Mouse (Mus musculus) liver, embryonic 11.5 days (tissue): ENCODE results near the gene Hnrnpul1. TPM values are rescaled to one million over a fixed set of nuclear protein-coding genes. Genes with fewer than 3 reads are reported as not detected.

Source experiments
- ATAC-seq: fragments of 200-750 bp; cut with Nextera tagmentation; replicated peaks from 2 replicates; pipeline ENCODE4 v1.8.0; 2017; ENCODE audit warnings: moderate number of reproducible peaks, mild to moderate bottlenecking, moderate TSS enrichment, moderate library complexity; ENCODE audit not compliant: low FRiP score
- DNase-seq: peaks from one replicate; pipeline ENCODE4 v3.0.0-alpha.2; 2017; ENCODE audit warnings: low spot score
- H3K27ac ChIP-seq: fragments of 300-500 bp; sonication (generic); 2 replicates; pipeline ENCODE4 v1.5.1; 2014; ENCODE audit warnings: mild to moderate bottlenecking, low read depth, low read length, control low read depth
- H3K27me3 ChIP-seq: fragments of 300-500 bp; sonication (generic); replicated peaks from 2 replicates; pipeline ENCODE4 v1.6.1; 2014; ENCODE audit warnings: low read length, mixed read lengths; ENCODE audit not compliant: control insufficient read depth, insufficient read depth
- H3K36me3 ChIP-seq: fragments of 300-500 bp; sonication (generic); 2 replicates; pipeline ENCODE4 v1.6.1; 2014; ENCODE audit warnings: mild to moderate bottlenecking, low read length, moderate library complexity, mixed read lengths; ENCODE audit not compliant: control insufficient read depth, insufficient read depth
- H3K4me1 ChIP-seq: fragments of 300-500 bp; sonication (generic); replicated peaks from 2 replicates; pipeline ENCODE4 v1.6.1; 2014; ENCODE audit warnings: low read length, mixed read lengths; ENCODE audit not compliant: control insufficient read depth, insufficient read depth
- H3K4me2 ChIP-seq: fragments of 300-500 bp; sonication (generic); 2 replicates; pipeline ENCODE4 v1.6.1; 2014; ENCODE audit warnings: mild to moderate bottlenecking, control low read depth, moderate library complexity
- H3K4me3 ChIP-seq: fragments of 300-500 bp; sonication (generic); 2 replicates; pipeline ENCODE4 v1.5.1; 2014; ENCODE audit warnings: low read depth, low read length, control low read depth
- H3K9ac ChIP-seq: fragments of 300-500 bp; sonication (generic); 2 replicates; pipeline ENCODE4 v1.6.1; 2014; ENCODE audit warnings: low read depth, low read length, control low read depth
- H3K9me3 ChIP-seq: fragments of 300-500 bp; sonication (generic); 2 replicates; pipeline ENCODE4 v1.6.1; 2016; ENCODE audit warnings: low read length, inconsistent platforms, mixed read lengths; ENCODE audit not compliant: control insufficient read depth
- WGBS: fragments of 180-500 bp; shearing (Covaris S2); extraction: QIAGEN DNeasy Blood & Tissue Kit; methylation state at CpG from one replicate; pipeline ENCODE4 v1.1.7; 2014; 5-methylcytosine and 5-hydroxymethylcytosine counted together
- polyA plus RNA-seq: library from polyadenylated mRNA; unstranded; fragments of >200 nt; fragmentation: Nextera tagmentation; extraction: Ambion mirVana; gene quantifications from 2 replicates; pipeline ENCODE4 v1.2.1, GENCODE M21; 2014

Gene Hnrnpul1
- polyA plus RNA-seq, 1 experiment from 2014 or later: 67.2 TPM

DNA sequence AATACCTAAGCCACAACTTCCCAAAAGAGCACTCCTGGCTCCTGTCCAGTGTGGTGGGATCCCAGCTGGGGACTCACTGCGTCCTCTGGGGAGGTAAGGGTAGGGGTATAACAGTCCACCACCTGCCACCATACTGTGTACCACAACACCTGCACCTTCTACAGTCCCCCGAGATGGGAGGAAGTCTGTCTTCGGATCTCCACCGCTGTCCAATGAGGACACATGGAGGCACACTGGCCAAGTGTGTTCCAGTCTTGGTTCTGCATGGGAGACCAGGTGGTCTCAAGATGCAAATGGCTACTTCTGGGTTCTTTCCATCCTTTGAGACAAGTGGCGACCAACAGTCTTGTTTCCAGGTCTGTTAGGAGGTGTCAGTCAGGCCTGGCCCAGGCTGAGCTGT is 43.4 kb downstream of the Hnrnpul1 start:
- H3K9ac ChIP-seq: no peak overlapping the region
- ATAC-seq (no peak), DNase-seq (no peak)
- peaks cover 43% of the 10 kb centered on the region for H3K4me1 ChIP-seq
- peaks cover 34% of the 10 kb centered on the region for H3K36me3 ChIP-seq
- H3K27me3 ChIP-seq: no peaks in the 10 kb centered on the region
- no peak overlapping the region for H3K4me2 ChIP-seq
- H3K27ac ChIP-seq: peak overlapping the region; percentile 33; the same call in 1 of the 2 replicates
- H3K9me3 ChIP-seq: no peaks in the 10 kb centered on the region
- 71% methylated on average over 5 of the region's 5 CpGs for WGBS
- H3K4me3 ChIP-seq: no peak overlapping the region

DNA sequence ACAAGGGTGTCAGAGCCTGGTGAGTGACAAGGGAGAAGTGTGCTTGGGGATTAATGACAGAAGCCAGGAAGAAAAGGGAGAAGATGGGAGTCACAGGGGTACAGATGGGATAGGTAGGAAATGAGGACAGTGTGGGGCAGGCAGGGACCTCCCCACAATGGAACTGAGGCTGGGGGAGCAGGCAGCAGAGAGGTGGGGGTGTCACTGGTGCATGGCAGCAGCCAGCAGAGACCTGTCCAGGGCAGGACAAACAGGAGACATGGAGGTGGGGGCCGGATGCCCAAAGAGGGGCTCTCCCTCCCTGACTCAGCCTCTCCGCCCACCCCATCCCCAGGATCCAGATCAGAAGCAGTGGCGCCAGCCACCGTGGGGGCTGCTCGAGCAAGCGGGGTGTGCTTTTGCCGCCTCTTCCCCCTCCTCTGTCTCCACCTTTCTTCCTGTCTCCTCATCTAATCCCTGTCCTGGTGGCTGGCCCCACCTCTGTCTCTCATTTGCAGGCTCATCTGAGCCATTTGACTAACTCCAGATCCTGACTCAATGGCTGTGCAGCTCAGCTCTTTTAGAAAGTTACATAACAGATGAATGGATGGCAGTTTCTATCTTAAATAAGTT is 43.9 kb downstream of the Hnrnpul1 start:
- no peaks in the 10 kb centered on the region for H3K27me3 ChIP-seq
- no peaks in the 10 kb centered on the region for H3K9me3 ChIP-seq
- DNase-seq (no peak), ATAC-seq (no peak)
- peaks cover 29% of the 10 kb centered on the region for H3K36me3 ChIP-seq
- H3K4me1 ChIP-seq: peaks cover 46% of the 10 kb centered on the region
- no peak overlapping the region for H3K27ac ChIP-seq
- H3K9ac ChIP-seq: no peak overlapping the region
- H3K4me3 ChIP-seq: no peak overlapping the region
- 33% methylated on average over 7 of the region's 7 CpGs for WGBS
- peak overlapping the region; percentile 2; the same call in 1 of the 2 replicates for H3K4me2 ChIP-seq

DNA sequence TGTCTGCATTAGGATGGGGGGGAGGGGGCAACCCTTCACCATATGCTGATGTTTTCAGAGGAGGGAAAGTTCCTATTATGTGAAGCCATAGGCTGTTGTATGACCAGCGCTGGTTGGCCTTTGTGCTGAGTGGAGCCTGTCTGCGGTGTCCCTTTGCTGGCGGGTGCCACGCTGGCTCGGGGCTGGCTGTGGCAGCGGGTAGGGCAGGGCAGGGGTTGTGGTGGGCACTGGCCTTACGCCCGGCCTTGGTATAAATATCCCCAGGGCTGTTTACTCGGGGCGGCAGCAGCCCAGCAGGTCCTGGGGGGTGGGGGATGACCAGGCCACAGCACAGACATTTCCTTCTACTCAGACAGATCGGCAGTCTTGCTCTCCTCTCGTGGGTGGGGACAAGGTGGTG is 44.6 kb downstream of the Hnrnpul1 start:
- DNase-seq: no peak
- no peak overlapping the region for H3K4me3 ChIP-seq
- H3K36me3 ChIP-seq: peaks cover 24% of the 10 kb centered on the region
- peaks cover 53% of the 10 kb centered on the region for H3K4me1 ChIP-seq
- H3K27me3 ChIP-seq: no peaks in the 10 kb centered on the region
- H3K4me2 ChIP-seq: peak overlapping the region; percentile 2; the same call in 1 of the 2 replicates
- no peak overlapping the region for H3K9ac ChIP-seq
- 38% methylated on average over 12 of the region's 12 CpGs for WGBS
- ATAC-seq: no peak
- no peak overlapping the region for H3K27ac ChIP-seq
- no peaks in the 10 kb centered on the region for H3K9me3 ChIP-seq

- 57% methylated on average over 15 of the region's 15 CpGs for WGBS
- Histone ChIP-seq H3K4me2 (no peak overlapping the region), H3K9me3 (no peaks in the 10 kb centered on the region), H3K9ac (no peak overlapping the region), H3K27ac (peak overlapping the region; percentile 57; the same call in 1 of the 2 replicates), H3K4me1 (peaks cover 68% of the 10 kb centered on the region), H3K27me3 (no peaks in the 10 kb centered on the region), H3K36me3 (peaks cover 9% of the 10 kb centered on the region), H3K4me3 (no peak overlapping the region)
- ATAC-seq (peak; percentile 12), DNase-seq (no peak)
These were observed 46.8 kb downstream of the Hnrnpul1 start for GRCm38 (mm10) chr7:25707581-25708292.

- DNase-seq (no peak), ATAC-seq (no peak)
- Histone ChIP-seq H3K9ac (no peak overlapping the region), H3K4me3 (no peak overlapping the region), H3K27me3 (no peaks in the 10 kb centered on the region), H3K4me2 (no peak overlapping the region), H3K9me3 (peaks cover under 1% of the 10 kb centered on the region; the same call in 1 of the 2 replicates), H3K27ac (peak overlapping the region; percentile 46), H3K4me1 (peaks cover 58% of the 10 kb centered on the region), H3K36me3 (peaks cover 11% of the 10 kb centered on the region)
- WGBS: 45% methylated on average over 7 of the region's 7 CpGs
These were observed 47.9 kb downstream of the Hnrnpul1 start for GRCm38 (mm10) chr7:25706578-25707170.

GRCm38 (mm10) chr7:25705801-25706251 is 48.7 kb downstream of the Hnrnpul1 start:
- 69% methylated on average over 6 of the region's 6 CpGs for WGBS
- Histone ChIP-seq H3K9ac (no peak overlapping the region), H3K4me2 (no peak overlapping the region), H3K36me3 (peaks cover 20% of the 10 kb centered on the region), H3K4me1 (peaks cover 51% of the 10 kb centered on the region), H3K27ac (peak overlapping the region; percentile 46; the same call in 1 of the 2 replicates), H3K4me3 (no peak overlapping the region), H3K9me3 (peaks cover 7% of the 10 kb centered on the region; the same call in 1 of the 2 replicates), H3K27me3 (no peaks in the 10 kb centered on the region)
- ATAC-seq: no peak
- no peak for DNase-seq

- H3K4me3 ChIP-seq: peak overlapping the region; percentile 24; the same call in 1 of the 2 replicates
- H3K36me3 ChIP-seq: peaks cover 27% of the 10 kb centered on the region
- 0 out of 2 replicates have a peak overlapping the region, but pooled peaks have one; percentile 40 for H3K27ac ChIP-seq
- 27% methylated on average over 36 of the region's 37 CpGs for WGBS
- H3K4me2 ChIP-seq: peak overlapping the region; percentile 52
- DNase-seq: no peak
- peaks cover 7% of the 10 kb centered on the region; the same call in 1 of the 2 replicates for H3K9me3 ChIP-seq
- no peak overlapping the region for H3K9ac ChIP-seq
- 0 out of 2 replicates have a peak, but pooled peaks have one; percentile 32 for ATAC-seq
- no peaks in the 10 kb centered on the region for H3K27me3 ChIP-seq
- H3K4me1 ChIP-seq: peaks cover 44% of the 10 kb centered on the region
These were observed 49.7 kb downstream of the Hnrnpul1 start for GRCm38 (mm10) chr7:25704716-25705364.

DNA sequence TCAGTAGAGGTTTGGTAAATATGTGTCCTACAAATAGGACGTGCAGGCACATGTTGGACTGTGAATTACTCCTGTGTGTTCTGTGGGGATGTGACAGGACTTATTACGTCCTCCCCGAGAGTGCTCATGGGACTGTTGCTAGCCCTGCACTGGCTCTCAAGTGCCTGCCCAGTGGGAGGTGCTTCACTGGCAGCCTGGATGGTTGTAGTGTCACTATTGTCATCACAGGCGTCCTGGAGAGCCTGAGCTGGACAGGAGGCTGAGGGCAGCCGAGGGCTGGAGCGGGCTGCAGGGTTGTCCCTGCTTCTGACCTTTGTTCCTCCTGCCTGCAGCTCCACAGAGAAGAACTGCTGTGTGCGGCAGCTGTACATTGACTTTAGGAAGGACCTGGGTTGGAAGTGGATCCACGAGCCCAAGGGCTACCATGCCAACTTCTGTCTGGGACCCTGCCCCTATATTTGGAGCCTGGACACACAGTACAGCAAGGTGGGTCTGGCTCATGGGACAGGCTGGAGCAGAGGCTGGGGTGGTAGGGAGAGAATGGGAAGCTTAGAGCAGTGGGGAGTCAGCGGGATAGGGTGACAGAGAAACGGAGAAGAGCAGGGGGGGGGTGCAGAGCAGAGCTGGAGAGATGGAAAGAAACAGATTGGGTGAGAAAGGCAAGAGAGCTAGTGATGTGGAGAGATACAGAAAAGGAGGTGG is 50.6 kb downstream of the Hnrnpul1 start:
- peak; percentile 48 for ATAC-seq
- H3K4me1 ChIP-seq: peaks cover 41% of the 10 kb centered on the region
- peak overlapping the region; percentile 36 for H3K27ac ChIP-seq

More for the DNA sequence above, 50.6 kb downstream of the Hnrnpul1 start:
- Histone ChIP-seq H3K36me3 (peaks cover 31% of the 10 kb centered on the region), H3K9ac (no peak overlapping the region), H3K9me3 (peaks cover 7% of the 10 kb centered on the region; the same call in 1 of the 2 replicates), H3K27me3 (no peaks in the 10 kb centered on the region), H3K4me2 (peak overlapping the region; percentile 52), H3K4me3 (no peak overlapping the region)
- DNase-seq: no peak
- 47% methylated on average over 10 of the region's 10 CpGs for WGBS
